In the genomic region with DNA sequence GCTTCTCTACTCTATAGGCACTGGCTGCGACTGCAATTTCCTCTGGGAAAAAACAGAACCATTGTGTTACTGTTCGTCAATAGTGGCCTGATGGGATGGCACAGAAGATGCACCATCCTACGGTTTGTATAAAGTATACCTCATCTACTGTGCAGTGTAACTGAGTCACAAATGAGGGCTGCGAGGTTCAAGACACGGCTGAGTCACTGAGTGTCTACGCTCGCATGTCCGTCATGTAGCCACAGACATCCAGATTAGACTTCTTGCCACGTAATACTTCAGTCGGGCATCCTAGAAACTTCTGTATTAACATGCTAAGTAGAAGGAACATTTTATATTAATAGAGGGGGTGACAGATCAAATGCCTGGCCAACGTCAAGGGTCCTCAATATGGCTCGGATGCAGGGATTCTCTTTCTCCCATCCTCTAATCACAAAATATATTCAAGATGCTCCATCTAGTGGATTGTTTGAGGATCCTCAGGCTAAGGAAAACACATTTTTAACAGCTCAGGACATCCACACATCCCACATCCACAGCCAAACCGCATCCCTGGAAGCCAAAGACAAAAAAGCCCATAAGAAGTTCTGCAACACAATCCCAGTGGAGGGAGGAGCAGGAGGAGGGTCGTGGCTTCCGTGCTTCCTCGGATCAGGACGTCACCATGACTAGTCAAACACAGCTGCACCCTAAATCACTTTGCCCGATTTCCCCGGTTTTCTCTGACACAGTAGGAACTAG, we compare ENCODE assay signal across 8 mouse cellular contexts. TPM values are rescaled to one million over a fixed set of nuclear protein-coding genes. Genes with fewer than 3 reads are reported as not detected.
DNase-seq lines count a peak whose midpoint lies in the region; ATAC-seq lines count a peak whose summit lies in the region.

No protein-coding gene starts in this region.

- H3K9ac ChIP-seq in forebrain, embryonic 15.5 days (replicated peaks), result no peak overlapping the region
- H3K9ac ChIP-seq in midbrain, embryonic 16.5 days (ENCODE audit: low read depth, low read length), result no peak overlapping the region

- 69% methylated on average over 19 of the region's 19 CpGs for WGBS in forebrain, embryonic 15.5 days
- WGBS in midbrain, embryonic 16.5 days, result 65% methylated on average over 19 of the region's 19 CpGs

- H3K27me3 ChIP-seq in forebrain, embryonic 15.5 days, result no peaks in the 10 kb centered on the region
- H3K27me3 ChIP-seq in midbrain, embryonic 16.5 days (ENCODE audit: control insufficient read depth, insufficient read depth, low read depth, low read length), result no peaks in the 10 kb centered on the region

- no peaks in the 10 kb centered on the region for H3K9me3 ChIP-seq in forebrain, embryonic 15.5 days
- H3K9me3 ChIP-seq in midbrain, embryonic 16.5 days (replicated peaks; ENCODE audit: control insufficient read depth, low read length, poor library complexity, severe bottlenecking), result no peaks in the 10 kb centered on the region

- H3K36me3 ChIP-seq in forebrain, embryonic 15.5 days, result no peaks in the 10 kb centered on the region
- H3K36me3 ChIP-seq in midbrain, embryonic 16.5 days (ENCODE audit: control insufficient read depth, insufficient read depth, low read length), result no peaks in the 10 kb centered on the region

- no peaks in the 10 kb centered on the region for H3K4me1 ChIP-seq in forebrain, embryonic 15.5 days
- no peaks in the 10 kb centered on the region for H3K4me1 ChIP-seq in midbrain, embryonic 16.5 days (ENCODE audit: control insufficient read depth, insufficient read depth, low read length)

- peak; percentile 35 for DNase-seq in kidney, adult 9 months
- no peak for DNase-seq in kidney, adult 18-20 months
- DNase-seq in Muller cell, postnatal 12 days (ENCODE audit: inconsistent ontology term), result peak; percentile 61
- DNase-seq in adrenal gland, postnatal 36 days, result no peak
- no peak for DNase-seq in thymus, postnatal 36 days

- H3K27ac ChIP-seq in forebrain, embryonic 15.5 days (replicated peaks), result no peak overlapping the region
- H3K27ac ChIP-seq in midbrain, embryonic 16.5 days (ENCODE audit: low read length), result no peak overlapping the region

- peak; percentile 67; the same call in 1 of the 2 replicates for ATAC-seq in forebrain, embryonic 15.5 days (replicated peaks)
- ATAC-seq in midbrain, embryonic 16.5 days, result peak; percentile 69; the same call in 1 of the 2 replicates
- ATAC-seq in megakaryocyte, adult 5-6 weeks (ENCODE audit: poor library complexity, severe bottlenecking), result no peak

- no peak overlapping the region for H3K4me3 ChIP-seq in forebrain, embryonic 15.5 days
- H3K4me3 ChIP-seq in midbrain, embryonic 16.5 days (ENCODE audit: low read depth, low read length), result no peak overlapping the region

- H3K4me2 ChIP-seq in forebrain, embryonic 15.5 days (replicated peaks), result no peak overlapping the region
- no peak overlapping the region for H3K4me2 ChIP-seq in midbrain, embryonic 16.5 days (ENCODE audit: low read length)

RNA-seq across cellular contexts. Expression of a gene that starts 44.8 kb away (rescaled TPM):
- polyA plus RNA-seq in forebrain, embryonic 15.5 days (2015; fragmentation: Nextera tagmentation; extraction: Ambion mirVana), result 10.6 and 11.1 TPM in 2 replicates
- 15.5 and 17.9 TPM in 2 replicates for polyA plus RNA-seq in midbrain, embryonic 16.5 days (2015; fragmentation: Nextera tagmentation; extraction: Ambion mirVana)
- total RNA-seq in adrenal gland, postnatal 36 days (2021), result 10 to 100 TPM; 20.9 to 27.5 TPM
- 0.23 and 0.31 TPM in 2 replicates for total RNA-seq in megakaryocyte, adult 5-6 weeks (2015)
- total RNA-seq in megakaryocyte, adult 5-6 weeks (2017), result 0.22 and 0.57 TPM in 2 replicates

Comparison
In these comparisons a context has a peak if more than half of its experiments do, and no peak if none do; other contexts are left out.
1. DNase-seq: peak in kidney, adult 9 months (single experiment) and Muller cell, postnatal 12 days (single experiment); none in kidney, adult 18-20 months (single experiment), adrenal gland, postnatal 36 days (0 of 2) and thymus, postnatal 36 days (0 of 2).
2. RNA of a gene that starts 44.8 kb away (total RNA-seq): 20.9 to 27.5 TPM in adrenal gland, postnatal 36 days; 0.22 to 0.57 TPM in megakaryocyte, adult 5-6 weeks; every median in the first group is over 10 times any median in the second.